Mouse (Mus musculus) MEL (cell line): Measurements from ENCODE around the gene Eogt. TPM values are rescaled to one million over a fixed set of nuclear protein-coding genes. Genes with fewer than 3 reads are reported as not detected.

Experiments
- DNase-seq: peaks from one replicate; pipeline ENCODE4 v3.0.0; 2011; ENCODE audit warnings: low read depth, low spot score
- H3K27ac ChIP-seq: 2 replicates; pipeline ENCODE4 v1.5.1; 2012; ENCODE audit warnings: low read depth, mild to moderate bottlenecking, control low read depth, low read length, moderate library complexity; ENCODE audit not compliant: control insufficient read depth
- H3K27me3 ChIP-seq, 2 experiments: fragments of 150-350 bp in 1 of 2; sonication (generic) in 1 of 2; 2 replicates each; pipeline ENCODE4 v1.6.1; 2012; ENCODE audit warnings: low read length in 2 of 2, mild to moderate bottlenecking in 2 of 2, improper control_type of control experiment in 1 of 2, moderate library complexity in 1 of 2; ENCODE audit not compliant: insufficient read depth in 2 of 2, control insufficient read depth in 1 of 2
- H3K36me3 ChIP-seq, 2 experiments: 2 replicates each; pipeline ENCODE4 v1.6.1; 2012 to 2014; ENCODE audit warnings: low read length in 2 of 2, improper control_type of control experiment in 1 of 2, inconsistent platforms in 1 of 2, mild to moderate bottlenecking in 1 of 2; ENCODE audit not compliant: insufficient read depth in 2 of 2, control insufficient read depth in 1 of 2
- H3K4me1 ChIP-seq, 2 experiments: fragments of 150-350 bp in 1 of 2; sonication (generic) in 1 of 2; 2 replicates each; pipeline ENCODE4 v1.6.1; 2012; ENCODE audit warnings: low read length in 2 of 2, improper control_type of control experiment in 1 of 2, mild to moderate bottlenecking in 1 of 2; ENCODE audit not compliant: insufficient read depth in 2 of 2, control insufficient read depth in 1 of 2
- H3K4me3 ChIP-seq, 2 experiments: fragments of 150-350 bp in 1 of 2; sonication (generic) in 1 of 2; 2 replicates each; pipeline ENCODE4 v1.5.1; 2012; ENCODE audit warnings: low read depth in 2 of 2, low read length in 2 of 2, mild to moderate bottlenecking in 2 of 2, moderate library complexity in 2 of 2, control low read depth in 1 of 2, improper control_type of control experiment in 1 of 2; ENCODE audit not compliant: control insufficient read depth in 1 of 2, insufficient read depth in 1 of 2
- H3K79me2 ChIP-seq: 2 replicates; pipeline ENCODE4 v1.6.1; 2012; ENCODE audit warnings: mild to moderate bottlenecking, low read length, moderate library complexity; ENCODE audit not compliant: control insufficient read depth, poor library complexity, insufficient read depth
- H3K9ac ChIP-seq: 2 replicates; pipeline ENCODE4 v1.6.1; 2012; ENCODE audit warnings: low read depth, mild to moderate bottlenecking, control low read depth, low read length, moderate library complexity; ENCODE audit not compliant: control insufficient read depth, poor library complexity, severe bottlenecking
- H3K9me3 ChIP-seq: fragments of 150-350 bp; sonication (generic); replicated peaks from 2 replicates; pipeline ENCODE4 v1.6.1; 2012; ENCODE audit warnings: mild to moderate bottlenecking, low read length, improper control_type of control experiment, moderate library complexity; ENCODE audit not compliant: insufficient read depth
- E2F4 ChIP-seq: IDR thresholded peaks from 2 replicates; pipeline ENCODE4 v1.6.1; 2011; ENCODE audit warnings: low read depth, low read length, improper control_type of control experiment, borderline replicate concordance
- MAFK ChIP-seq: IDR thresholded peaks from 2 replicates; pipeline ENCODE4 v1.6.1; 2011; ENCODE audit warnings: low read depth, mild to moderate bottlenecking, low read length, improper control_type of control experiment, borderline replicate concordance
- MEF2A ChIP-seq: IDR thresholded peaks from 2 replicates; pipeline ENCODE4 v1.6.1; 2014; ENCODE audit warnings: low read depth, mild to moderate bottlenecking, inconsistent platforms, low read length, improper control_type of control experiment; ENCODE audit not compliant: poor library complexity, insufficient replicate concordance, severe bottlenecking; ENCODE audit errors: extremely low read depth
- NRF1 ChIP-seq: IDR thresholded peaks from 2 replicates; pipeline ENCODE4 v1.6.1; 2014; ENCODE audit warnings: low read depth, mild to moderate bottlenecking, inconsistent platforms, low read length, improper control_type of control experiment, moderate library complexity; ENCODE audit not compliant: poor library complexity, insufficient read depth, severe bottlenecking
- polyA plus RNA-seq, 2 experiments: library from polyadenylated mRNA; stranded (reverse) in 1 of 2; unstranded in 1 of 2; fragments of >175 nt in 1 of 2; fragments of >200 nt in 1 of 2; gene quantifications; 2 replicates each; pipeline versions ENCODE4 v1.2.1 to v1.2.4; 2012; ENCODE audit warnings: low replicate concordance in 2 of 2, low read depth in 1 of 2; ENCODE audit not compliant: insufficient read length in 2 of 2, insufficient read depth in 1 of 2, missing spikeins in 1 of 2
- total RNA-seq: library from RNA; depleted of rRNA; stranded (reverse); fragments of 300-350 nt; gene quantifications from 2 replicates; pipeline ENCODE4 v1.2.3, GENCODE M21; 2012; rRNA removed

Gene Eogt
- total and polyA plus RNA-seq, 3 experiments: 6.0 to 8.3 TPM; not detected in 1

DNA sequence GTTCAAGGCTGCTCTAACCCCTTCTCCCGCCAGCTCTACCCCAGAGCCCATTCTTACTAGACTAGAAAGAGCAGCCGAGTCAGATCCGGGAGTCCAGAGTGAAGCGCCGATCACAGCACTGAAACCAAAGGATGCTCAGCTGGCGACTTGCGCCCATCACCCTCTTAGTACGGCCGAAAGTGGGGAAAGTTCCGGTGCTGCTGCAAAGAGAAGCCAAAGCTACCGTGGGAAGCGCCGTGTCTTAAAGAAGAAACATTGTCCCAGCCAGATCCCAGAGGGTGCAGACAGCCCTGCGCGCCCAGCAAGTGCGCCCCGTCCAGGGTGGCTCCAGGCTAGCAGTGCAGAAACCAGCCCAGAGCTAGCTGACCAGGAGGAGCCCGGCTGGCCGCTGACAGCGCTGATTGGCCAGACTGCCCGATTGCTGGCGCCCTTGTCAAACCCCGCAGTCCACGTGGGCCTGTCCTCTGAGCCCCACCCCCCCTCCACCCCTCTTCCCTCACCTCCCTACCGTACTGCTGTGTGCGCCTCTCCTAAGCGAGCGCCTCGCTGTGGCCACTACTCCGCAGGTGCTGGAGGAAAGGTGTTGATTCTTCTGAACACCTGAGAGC is 88.8 kb downstream of the Eogt start, which contains the start of gene Fam19a4:
Fam19a4 (minus strand) TSS at position 340 of the 608 bp plus-strand sequence.
- H3K27ac ChIP-seq: no peak within 1 kb of the TSS
- no peaks in the 10 kb centered on the region for H3K27me3 ChIP-seq
- H3K9me3 ChIP-seq: no peaks in the 10 kb centered on the region
- H3K4me3 ChIP-seq: no peak within 1 kb of the TSS
- H3K36me3 ChIP-seq: no peaks in the 10 kb centered on the region
- no peak for TF ChIP-seq MEF2A
- no peak for TF ChIP-seq NRF1
- no peak for TF ChIP-seq E2F4
- no peak for TF ChIP-seq MAFK
- DNase-seq: no peak
- no peaks in the 10 kb centered on the region for H3K4me1 ChIP-seq
- H3K79me2 ChIP-seq: no peaks in the 10 kb centered on the region
- H3K9ac ChIP-seq: no peak within 1 kb of the TSS

Other genes starting within 250 kb of the Eogt start
- gene Fam19a4, start 88.8 kb downstream of the Eogt start, total RNA-seq: not detected in 2 replicates
- not detected for gene Fam19a4, start 88.8 kb downstream of the Eogt start, polyA plus RNA-seq
- 19.2 and 21.9 TPM in 2 replicates for gene Tmf1, start 29.9 kb upstream of the Eogt start, total RNA-seq
- 10 to 100 TPM in 1 of 2 experiments, not detected in 1; 13.5 TPM for gene Tmf1, start 29.9 kb upstream of the Eogt start, polyA plus RNA-seq
- gene Uba3, start 56.5 kb upstream of the Eogt start, total RNA-seq: 37.1 and 43.8 TPM in 2 replicates
- gene Uba3, start 56.5 kb upstream of the Eogt start, polyA plus RNA-seq: 10 to 100 TPM in 1 of 2 experiments, not detected in 1; 38.1 TPM
- gene Arl6ip5, start 61.5 kb upstream of the Eogt start, total RNA-seq: 38.2 and 39.4 TPM in 2 replicates
- 100 to 1,000 TPM in 1 of 2 experiments, not detected in 1; 113 TPM for gene Arl6ip5, start 61.5 kb upstream of the Eogt start, polyA plus RNA-seq
- gene Lmod3, start 103.6 kb upstream of the Eogt start, total RNA-seq: not detected in 2 replicates
- gene Lmod3, start 103.6 kb upstream of the Eogt start, polyA plus RNA-seq: not detected